Mouse (Mus musculus): ENCODE data around the gene Lrp2bp. TPM values are rescaled to one million over a fixed set of nuclear protein-coding genes. Genes with fewer than 3 reads are reported as not detected.

The Lrp2bp gene
- 0.72 and 1.3 TPM in 2 replicates for polyA plus RNA-seq (2015; fragmentation: Nextera tagmentation; extraction: Ambion mirVana)

- H3K9me3 ChIP-seq (replicated peaks) = no peaks in the 10 kb centered on the region
- WGBS = 2% methylated on average over 22 of the region's 22 CpGs
- peak within 1 kb of the TSS; percentile 67 for H3K9ac ChIP-seq
- H3K27me3 ChIP-seq = no peaks in the 10 kb centered on the region
- H3K36me3 ChIP-seq = peaks cover 21% of the 10 kb centered on the region
- H3K4me2 ChIP-seq (replicated peaks) = peak within 1 kb of the TSS; percentile 78
- H3K4me3 ChIP-seq (replicated peaks) = peak within 1 kb of the TSS; percentile 56
- peak within 1 kb of the TSS; percentile 97 for H3K27ac ChIP-seq (replicated peaks)
- ATAC-seq (ENCODE audit: insufficient number of reproducible peaks, low FRiP score, low TSS enrichment, low read depth) = no peak
- peaks cover 4% of the 10 kb centered on the region; the same call in 1 of the 2 replicates for H3K4me1 ChIP-seq
Observed at GRCm38 (mm10) chr8:45999138-45999783, at the start of gene Lrp2bp. Lrp2bp (plus strand) TSS chr8:45999303.

- no peaks in the 10 kb centered on the region for H3K36me3 ChIP-seq
- no peaks in the 10 kb centered on the region for H3K4me1 ChIP-seq
- 46% methylated on average over 2 of the region's 2 CpGs for WGBS
- no peak overlapping the region for H3K4me2 ChIP-seq (replicated peaks)
- H3K9ac ChIP-seq = no peak overlapping the region
- no peaks in the 10 kb centered on the region for H3K9me3 ChIP-seq (replicated peaks)
- H3K27me3 ChIP-seq = no peaks in the 10 kb centered on the region
- no peak overlapping the region for H3K27ac ChIP-seq (replicated peaks)
- no peak overlapping the region for H3K4me3 ChIP-seq (replicated peaks)
- ATAC-seq (ENCODE audit: insufficient number of reproducible peaks, low FRiP score, low TSS enrichment, low read depth) = no peak
Observed at GRCm38 (mm10) chr8:45950622-45951021, 48.5 kb upstream of the Lrp2bp start.

- 95% methylated on average over 12 of the region's 12 CpGs for WGBS
Observed at GRCm38 (mm10) chr8:45970894-45971293, 28.2 kb upstream of the Lrp2bp start.

GRCm38 (mm10) chr8:45973988-45974505 is 25.1 kb upstream of the Lrp2bp start:
- Histone ChIP-seq H3K27me3 (no peaks in the 10 kb centered on the region), H3K27ac (replicated peaks) (peak overlapping the region; percentile 94), H3K9me3 (replicated peaks) (no peaks in the 10 kb centered on the region), H3K4me3 (replicated peaks) (peak overlapping the region; percentile 69; the same call in 1 of the 2 replicates), H3K36me3 (peaks cover 17% of the 10 kb centered on the region), H3K4me1 (peaks cover 12% of the 10 kb centered on the region), H3K9ac (no peak overlapping the region), H3K4me2 (replicated peaks) (peak overlapping the region; percentile 65)
- WGBS = 63% methylated on average over 8 of the region's 8 CpGs
- no peak for ATAC-seq (ENCODE audit: insufficient number of reproducible peaks, low FRiP score, low TSS enrichment, low read depth)

More at GRCm38 (mm10) chr8:45970894-45971293, 28.2 kb upstream of the Lrp2bp start:
- no peak overlapping the region for H3K4me2 ChIP-seq (replicated peaks)
- no peaks in the 10 kb centered on the region for H3K9me3 ChIP-seq (replicated peaks)
- no peak for ATAC-seq (ENCODE audit: insufficient number of reproducible peaks, low FRiP score, low TSS enrichment, low read depth)
- H3K36me3 ChIP-seq = peaks cover 4% of the 10 kb centered on the region; the same call in 1 of the 2 replicates
- H3K27me3 ChIP-seq = no peaks in the 10 kb centered on the region
- H3K9ac ChIP-seq = no peak overlapping the region
- H3K4me1 ChIP-seq = peaks cover 6% of the 10 kb centered on the region; the same call in 1 of the 2 replicates
- no peak overlapping the region for H3K4me3 ChIP-seq (replicated peaks)
- no peak overlapping the region for H3K27ac ChIP-seq (replicated peaks)

- H3K36me3 ChIP-seq = peaks cover 24% of the 10 kb centered on the region
- WGBS = under 1% methylated on average over 57 of the region's 57 CpGs
- H3K27me3 ChIP-seq = no peaks in the 10 kb centered on the region
- ATAC-seq (ENCODE audit: insufficient number of reproducible peaks, low FRiP score, low TSS enrichment, low read depth) = peak; percentile 97
- peak within 1 kb of the TSS; percentile 48 for H3K9ac ChIP-seq
- H3K27ac ChIP-seq (replicated peaks) = peak within 1 kb of the TSS; percentile 94
- peaks cover 12% of the 10 kb centered on the region for H3K4me1 ChIP-seq
- H3K4me2 ChIP-seq (replicated peaks) = peak within 1 kb of the TSS; percentile 65
- H3K4me3 ChIP-seq (replicated peaks) = peak within 1 kb of the TSS; percentile 69
- H3K9me3 ChIP-seq (replicated peaks) = no peaks in the 10 kb centered on the region
Observed at GRCm38 (mm10) chr8:45975126-45975836, 23.8 kb upstream of the Lrp2bp start, which contains the start of the genes 1700029J07Rik and Ufsp2. 1700029J07Rik (minus strand) TSS chr8:45975252. Ufsp2 (plus strand) TSS chr8:45975528.

- WGBS = 43% methylated on average over 11 of the region's 11 CpGs
- no peak for ATAC-seq (ENCODE audit: insufficient number of reproducible peaks, low FRiP score, low TSS enrichment, low read depth)
- Histone ChIP-seq H3K4me2 (replicated peaks) (peak overlapping the region; percentile 65), H3K9ac (peak overlapping the region; percentile 48), H3K4me3 (replicated peaks) (peak overlapping the region; percentile 69), H3K4me1 (peaks cover 12% of the 10 kb centered on the region), H3K27ac (replicated peaks) (peak overlapping the region; percentile 94), H3K9me3 (replicated peaks) (no peaks in the 10 kb centered on the region), H3K36me3 (peaks cover 26% of the 10 kb centered on the region), H3K27me3 (no peaks in the 10 kb centered on the region)
Observed at GRCm38 (mm10) chr8:45975837-45976468, 23.1 kb upstream of the Lrp2bp start.

GRCm38 (mm10) chr8:45986665-45987064 is 12.4 kb upstream of the Lrp2bp start:
- no peaks in the 10 kb centered on the region for H3K27me3 ChIP-seq
- H3K4me3 ChIP-seq (replicated peaks) = no peak overlapping the region
- H3K4me1 ChIP-seq = no peaks in the 10 kb centered on the region
- 69% methylated on average over 3 of the region's 3 CpGs for WGBS
- H3K27ac ChIP-seq (replicated peaks) = no peak overlapping the region
- no peak for ATAC-seq (ENCODE audit: insufficient number of reproducible peaks, low FRiP score, low TSS enrichment, low read depth)
- no peak overlapping the region for H3K9ac ChIP-seq
- H3K9me3 ChIP-seq (replicated peaks) = no peaks in the 10 kb centered on the region
- no peak overlapping the region for H3K4me2 ChIP-seq (replicated peaks)
- peaks cover 39% of the 10 kb centered on the region for H3K36me3 ChIP-seq

GRCm38 (mm10) chr8:45988189-45988588 is 10.9 kb upstream of the Lrp2bp start:
- Histone ChIP-seq H3K36me3 (peaks cover 25% of the 10 kb centered on the region), H3K4me3 (replicated peaks) (no peak overlapping the region), H3K4me2 (replicated peaks) (no peak overlapping the region), H3K9me3 (replicated peaks) (no peaks in the 10 kb centered on the region), H3K4me1 (no peaks in the 10 kb centered on the region), H3K9ac (no peak overlapping the region), H3K27ac (replicated peaks) (no peak overlapping the region), H3K27me3 (no peaks in the 10 kb centered on the region)
- 43% methylated on average over 2 of the region's 2 CpGs for WGBS
- no peak for ATAC-seq (ENCODE audit: insufficient number of reproducible peaks, low FRiP score, low TSS enrichment, low read depth)

GRCm38 (mm10) chr8:45990631-45991310 is 8.3 kb upstream of the Lrp2bp start:
- 86% methylated on average over 4 of the region's 4 CpGs for WGBS
- ATAC-seq (ENCODE audit: insufficient number of reproducible peaks, low FRiP score, low TSS enrichment, low read depth) = no peak
- H3K9me3 ChIP-seq (replicated peaks) = no peaks in the 10 kb centered on the region
- peaks cover 29% of the 10 kb centered on the region for H3K36me3 ChIP-seq
- no peaks in the 10 kb centered on the region for H3K27me3 ChIP-seq
- no peak overlapping the region for H3K9ac ChIP-seq
- no peaks in the 10 kb centered on the region for H3K4me1 ChIP-seq
- H3K4me3 ChIP-seq (replicated peaks) = no peak overlapping the region
- no peak overlapping the region for H3K27ac ChIP-seq (replicated peaks)
- H3K4me2 ChIP-seq (replicated peaks) = no peak overlapping the region

- Histone ChIP-seq H3K4me1 (peaks cover 2% of the 10 kb centered on the region; the same call in 1 of the 2 replicates), H3K4me3 (replicated peaks) (no peak overlapping the region), H3K27ac (replicated peaks) (no peak overlapping the region), H3K9me3 (replicated peaks) (no peaks in the 10 kb centered on the region), H3K9ac (no peak overlapping the region), H3K27me3 (no peaks in the 10 kb centered on the region), H3K36me3 (peaks cover 36% of the 10 kb centered on the region), H3K4me2 (replicated peaks) (no peak overlapping the region)
- no peak for ATAC-seq (ENCODE audit: insufficient number of reproducible peaks, low FRiP score, low TSS enrichment, low read depth)
- WGBS = 98% methylated on average over 2 of the region's 2 CpGs
Observed at GRCm38 (mm10) chr8:45994111-45994510, 5.0 kb upstream of the Lrp2bp start.
